Mouse (Mus musculus) CD4-positive, CD25-positive, alpha-beta regulatory T cell, adult 9 weeks (primary cell): ENCODE measurements around the gene Olfr1049. TPM values are rescaled to one million over a fixed set of nuclear protein-coding genes. Genes with fewer than 3 reads are reported as not detected.

Experiments used
- polyA plus RNA-seq: library from polyadenylated mRNA; unstranded; fragments of 100-300 nt; shearing (Covaris generic); gene quantifications from one replicate; pipeline ENCODE4 v1.2.1, GENCODE M21; 2017

Gene Olfr1049
- not detected for polyA plus RNA-seq

DNA sequence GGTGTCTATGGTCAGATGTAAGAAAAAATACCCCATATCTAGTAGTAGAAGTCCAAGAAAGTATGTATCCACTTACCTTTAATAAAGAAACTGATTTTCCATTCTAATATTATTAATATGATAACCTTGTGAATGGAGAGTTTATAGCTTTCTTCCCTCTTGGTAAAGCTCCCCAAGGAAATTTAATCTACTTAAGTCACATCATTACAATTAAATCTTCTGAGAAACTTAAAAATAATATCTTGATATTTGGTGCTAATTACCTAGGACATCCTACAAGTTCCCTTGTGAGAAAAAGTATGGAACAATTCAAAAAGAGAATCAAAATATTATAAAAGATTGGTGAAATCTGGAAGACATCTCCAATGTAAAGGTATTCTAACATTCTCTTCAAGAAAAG is at the start of gene Olfr1049:
Gene Olfr1049, minus strand, starts transcription at position 101 of the 400 bp plus-strand sequence.

DNA sequence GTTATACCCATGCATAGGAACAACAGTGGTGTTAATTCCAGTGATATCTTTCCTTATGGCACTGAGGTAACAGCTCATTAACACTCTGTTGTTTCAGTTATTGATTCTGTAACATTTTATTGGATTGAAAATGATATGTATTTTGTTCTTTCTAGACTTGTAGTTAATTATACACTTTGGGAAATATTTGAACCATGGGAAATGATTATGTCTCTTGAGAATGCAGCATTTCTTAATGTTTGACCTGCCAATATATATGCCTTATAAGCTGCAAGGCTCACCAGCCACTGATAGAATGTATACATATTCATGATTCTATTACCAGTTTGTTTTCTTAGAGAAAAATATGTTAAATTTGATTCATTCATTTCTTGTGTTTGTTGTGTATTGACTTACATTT is 34.0 kb upstream of the Olfr1049 start, which contains the start of gene Olfr1052:
Gene Olfr1052, plus strand, starts transcription at position 301 of the 400 bp plus-strand sequence.

DNA sequence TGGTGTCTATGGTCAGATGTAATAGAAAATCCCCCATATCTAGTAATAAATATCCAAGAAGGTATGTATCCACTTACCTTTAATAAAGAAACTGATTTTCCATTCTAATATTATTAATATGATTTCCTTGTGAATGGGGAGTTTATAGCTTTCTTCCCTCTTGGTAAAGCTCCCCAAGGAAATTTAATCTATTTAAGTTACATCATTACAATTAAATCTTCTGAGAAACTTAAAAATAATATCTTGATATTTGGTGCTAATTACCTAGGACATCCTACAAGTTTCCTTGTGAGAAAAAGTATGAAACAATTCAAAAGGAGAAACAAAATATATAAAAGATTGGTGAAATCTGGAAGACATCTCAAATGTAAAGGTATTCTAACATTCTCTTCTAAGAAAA is 20.9 kb upstream of the Olfr1049 start, which contains the start of gene Olfr1051:
Gene Olfr1051, minus strand, starts transcription at position 101 of the 400 bp plus-strand sequence.

DNA sequence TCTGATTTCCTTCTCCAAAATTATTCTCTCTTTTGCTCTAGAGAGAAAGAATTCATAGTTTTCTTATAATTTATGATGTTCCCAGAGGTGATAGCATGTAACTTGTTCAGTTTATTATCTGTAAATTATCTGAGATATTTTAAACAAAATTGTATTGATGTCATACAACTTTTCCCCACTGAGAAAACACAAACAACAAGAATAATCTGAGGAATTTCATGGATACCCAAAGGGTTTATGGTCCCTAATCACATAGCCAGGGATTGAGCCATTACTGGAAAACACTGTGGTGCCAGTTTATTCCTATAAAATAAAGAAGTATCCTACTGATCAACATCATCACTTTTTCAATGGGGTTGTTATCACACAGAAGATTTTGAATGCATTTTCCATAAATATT is 17.9 kb downstream of the Olfr1049 start, which contains the start of gene Olfr1048:
Gene Olfr1048, minus strand, starts transcription at position 101 of the 400 bp plus-strand sequence.

DNA sequence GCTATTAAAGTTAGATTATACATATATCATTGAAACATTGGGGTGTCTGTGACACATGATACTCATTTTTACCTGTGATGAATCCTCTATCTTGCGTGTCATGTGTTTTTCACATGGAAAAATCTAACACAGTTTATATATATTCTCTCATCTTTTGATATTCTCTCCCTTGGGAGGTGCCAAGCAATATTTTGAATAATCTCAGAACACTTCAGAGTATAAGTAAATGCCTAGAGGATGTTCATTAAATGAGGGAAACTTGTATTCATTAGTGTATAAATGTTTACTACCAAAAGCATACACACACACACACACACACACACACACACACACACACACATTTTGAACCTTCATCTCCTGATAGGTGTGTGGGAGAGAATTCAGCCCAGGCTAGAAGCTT is 26.8 kb downstream of the Olfr1049 start, which contains the start of gene Olfr1047:
Gene Olfr1047, minus strand, starts transcription at position 101 of the 400 bp plus-strand sequence.

DNA sequence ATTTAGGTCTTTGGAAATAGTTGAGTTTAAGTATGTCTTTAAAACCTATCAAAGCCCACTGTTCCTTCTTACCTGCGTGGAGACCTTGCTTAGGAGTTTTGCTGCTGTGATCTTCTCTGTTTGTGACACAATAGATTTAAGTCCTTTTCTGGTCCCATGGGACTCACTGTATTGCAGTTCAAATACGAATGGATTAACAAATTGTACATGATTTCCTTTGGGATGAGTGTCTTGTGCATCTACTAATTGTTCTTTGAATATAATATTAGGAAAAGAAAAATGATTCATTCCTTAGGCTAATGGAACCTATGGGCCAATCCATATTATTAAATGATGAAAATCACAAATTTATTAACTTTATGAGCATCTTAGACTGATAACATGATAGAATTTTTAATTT is 38.9 kb downstream of the Olfr1049 start, which contains the start of gene Olfr1046:
Gene Olfr1046, minus strand, starts transcription at position 101 of the 400 bp plus-strand sequence.

Other genes with a start within 250 kb of the Olfr1049 start
- gene Olfr1033, start 237.7 kb downstream of the Olfr1049 start, polyA plus RNA-seq: 1.3 TPM
- gene Olfr1034, start 212.5 kb downstream of the Olfr1049 start, polyA plus RNA-seq: not detected
- gene Olfr1036, start 184.3 kb downstream of the Olfr1049 start, polyA plus RNA-seq: not detected
- gene Olfr1037, start 170.9 kb downstream of the Olfr1049 start, polyA plus RNA-seq: not detected
- not detected for gene Olfr1039, start 122.4 kb downstream of the Olfr1049 start, polyA plus RNA-seq
- gene Olfr1040, start 111.6 kb downstream of the Olfr1049 start, polyA plus RNA-seq: not detected
- not detected for gene Olfr1042, start 96.5 kb downstream of the Olfr1049 start, polyA plus RNA-seq
- not detected for gene Olfr1043, start 90.8 kb downstream of the Olfr1049 start, polyA plus RNA-seq
- gene Olfr1044, start 80.5 kb downstream of the Olfr1049 start, polyA plus RNA-seq: not detected
- gene Olfr52, start 72.6 kb downstream of the Olfr1049 start, polyA plus RNA-seq: not detected
- gene Olfr1045, start 55.3 kb downstream of the Olfr1049 start, polyA plus RNA-seq: not detected
- gene Olfr1046, start 39.0 kb downstream of the Olfr1049 start, polyA plus RNA-seq: not detected
- not detected for gene Olfr1047, start 26.9 kb downstream of the Olfr1049 start, polyA plus RNA-seq
- gene Olfr1048, start 18.0 kb downstream of the Olfr1049 start, polyA plus RNA-seq: not detected
- gene Olfr1051, start 20.8 kb upstream of the Olfr1049 start, polyA plus RNA-seq: not detected
- gene Olfr1052, start 34.1 kb upstream of the Olfr1049 start, polyA plus RNA-seq: not detected
- gene Olfr1053, start 57.0 kb upstream of the Olfr1049 start, polyA plus RNA-seq: not detected
- not detected for gene Olfr1054, start 77.1 kb upstream of the Olfr1049 start, polyA plus RNA-seq
- gene Olfr1055, start 92.0 kb upstream of the Olfr1049 start, polyA plus RNA-seq: not detected
- gene Olfr1056, start 104.1 kb upstream of the Olfr1049 start, polyA plus RNA-seq: not detected
- not detected for gene Olfr1057, start 120.1 kb upstream of the Olfr1049 start, polyA plus RNA-seq
- gene Olfr1058, start 130.2 kb upstream of the Olfr1049 start, polyA plus RNA-seq: not detected
- not detected for gene Olfr1061, start 155.7 kb upstream of the Olfr1049 start, polyA plus RNA-seq
- gene Olfr1062, start 168.4 kb upstream of the Olfr1049 start, polyA plus RNA-seq: not detected
- not detected for gene Olfr1065, start 192.3 kb upstream of the Olfr1049 start, polyA plus RNA-seq
- not detected for gene Olfr1066, start 197.9 kb upstream of the Olfr1049 start, polyA plus RNA-seq
- not detected for gene Olfr228, start 229.1 kb upstream of the Olfr1049 start, polyA plus RNA-seq